Mouse (Mus musculus) kidney, adult 2 months (tissue): ENCODE measurements around the gene Epb41l4b. TPM values are rescaled to one million over a fixed set of nuclear protein-coding genes. Genes with fewer than 3 reads are reported as not detected.

Experiments used
- DNase-seq: peaks from one replicate; pipeline ENCODE4 v3.0.0; 2021
- H3K27ac ChIP-seq: fragments of 200-500 bp; 2 replicates; pipeline ENCODE4 v1.5.1; 2012; ENCODE audit warnings: low read depth, low read length, control low read depth, inconsistent platforms; ENCODE audit not compliant: insufficient read depth
- H3K27me3 ChIP-seq: fragments of 200-500 bp; replicated peaks from 2 replicates; pipeline ENCODE4 v1.6.1; 2012; ENCODE audit warnings: mild to moderate bottlenecking, moderate library complexity, low read length, inconsistent platforms; ENCODE audit not compliant: control insufficient read depth, insufficient read depth
- H3K36me3 ChIP-seq: fragments of 200-500 bp; 2 replicates; pipeline ENCODE4 v1.6.1; 2012; ENCODE audit warnings: mild to moderate bottlenecking, moderate library complexity, low read length, inconsistent platforms; ENCODE audit not compliant: control insufficient read depth, insufficient read depth
- H3K4me1 ChIP-seq: fragments of 200-500 bp; 2 replicates; pipeline ENCODE4 v1.6.1; 2011; ENCODE audit warnings: low read length; ENCODE audit not compliant: control insufficient read depth, insufficient read depth
- H3K4me3 ChIP-seq: fragments of 200-500 bp; 2 replicates; pipeline ENCODE4 v1.5.1; 2011; ENCODE audit warnings: mild to moderate bottlenecking, low read depth, low read length, control low read depth; ENCODE audit not compliant: insufficient read depth
- CTCF ChIP-seq: fragments of 200-500 bp; conservative IDR thresholded peaks from 2 replicates; pipeline ENCODE4 v1.5.1; 2011; ENCODE audit warnings: low read depth, mild to moderate bottlenecking, control low read depth, low read length, moderate library complexity, mixed read lengths; ENCODE audit not compliant: insufficient read depth, insufficient read length
- POLR2A ChIP-seq: fragments of 200-500 bp; IDR thresholded peaks from one replicate; pipeline ENCODE4 v1.6.1; 2011; ENCODE audit warnings: low read depth, low read length, control low read depth
- WGBS: fragments of 180-500 bp; shearing (Covaris S2); methylation state at CpG from one replicate; pipeline ENCODE4 v1.1.7; 2018; 5-methylcytosine and 5-hydroxymethylcytosine counted together
- polyA plus RNA-seq: library from polyadenylated mRNA; depleted of rRNA; stranded (reverse); fragments of >200 nt; gene quantifications from 2 replicates; pipeline ENCODE4 v1.2.3, GENCODE M21; 2012

Epb41l4b gene
- polyA plus RNA-seq, 1 experiment = 15.8 TPM

DNA sequence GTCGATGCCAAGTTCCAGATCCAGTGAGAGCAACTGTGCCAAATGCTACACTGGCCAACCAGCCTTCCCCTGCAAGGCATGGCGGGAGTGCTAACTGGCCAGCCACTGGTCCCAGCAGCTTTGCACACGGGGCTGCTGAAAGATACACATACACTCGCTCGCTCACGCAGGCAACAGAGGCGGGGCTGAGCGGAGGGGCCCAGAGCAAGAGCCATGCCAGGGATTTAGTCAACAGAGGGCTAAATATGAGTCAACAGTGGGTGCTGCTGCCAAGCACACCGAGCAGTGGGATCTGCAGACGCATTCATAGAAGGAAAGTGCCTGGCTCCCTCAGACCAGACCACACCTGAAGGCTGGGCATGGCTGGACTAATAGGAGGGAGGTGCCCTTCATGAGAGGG, 3.8 kb downstream of the Epb41l4b start:
- no peaks in the 10 kb centered on the region for H3K36me3 ChIP-seq
- peak overlapping the region; percentile 84 for H3K27ac ChIP-seq
- peaks cover 7% of the 10 kb centered on the region for H3K4me1 ChIP-seq
- WGBS = 53% methylated on average over 10 of the region's 10 CpGs
- no peaks in the 10 kb centered on the region for H3K27me3 ChIP-seq
- TF ChIP-seq POLR2A (no peak), CTCF (no peak)
- peak; percentile 71 for DNase-seq
- no peak overlapping the region for H3K4me3 ChIP-seq

DNA sequence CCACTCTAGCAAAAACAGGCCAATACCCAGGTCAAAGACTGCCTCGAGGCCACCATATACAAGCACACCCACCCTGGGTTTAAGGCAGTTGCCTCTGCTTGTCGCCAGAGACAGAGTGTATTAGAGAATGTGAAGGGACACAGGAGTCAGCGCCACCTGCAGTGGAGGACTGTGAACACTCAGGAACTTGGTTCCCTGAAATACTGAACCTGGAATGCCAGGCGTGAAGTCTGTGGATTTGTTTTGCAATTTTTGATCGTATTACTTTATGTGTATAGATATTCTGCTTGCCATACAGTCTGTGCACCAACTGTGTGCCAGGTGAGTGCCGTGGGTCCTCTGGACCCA, 5.2 kb downstream of the Epb41l4b start:
- WGBS = 54% methylated on average over 6 of the region's 6 CpGs
- Histone ChIP-seq H3K36me3 (no peaks in the 10 kb centered on the region), H3K4me1 (peaks cover 7% of the 10 kb centered on the region), H3K4me3 (no peak overlapping the region), H3K27me3 (no peaks in the 10 kb centered on the region), H3K27ac (peak overlapping the region; percentile 81)
- TF ChIP-seq CTCF = peak; percentile 55
- no peak for TF ChIP-seq POLR2A
- DNase-seq = no peak

DNA sequence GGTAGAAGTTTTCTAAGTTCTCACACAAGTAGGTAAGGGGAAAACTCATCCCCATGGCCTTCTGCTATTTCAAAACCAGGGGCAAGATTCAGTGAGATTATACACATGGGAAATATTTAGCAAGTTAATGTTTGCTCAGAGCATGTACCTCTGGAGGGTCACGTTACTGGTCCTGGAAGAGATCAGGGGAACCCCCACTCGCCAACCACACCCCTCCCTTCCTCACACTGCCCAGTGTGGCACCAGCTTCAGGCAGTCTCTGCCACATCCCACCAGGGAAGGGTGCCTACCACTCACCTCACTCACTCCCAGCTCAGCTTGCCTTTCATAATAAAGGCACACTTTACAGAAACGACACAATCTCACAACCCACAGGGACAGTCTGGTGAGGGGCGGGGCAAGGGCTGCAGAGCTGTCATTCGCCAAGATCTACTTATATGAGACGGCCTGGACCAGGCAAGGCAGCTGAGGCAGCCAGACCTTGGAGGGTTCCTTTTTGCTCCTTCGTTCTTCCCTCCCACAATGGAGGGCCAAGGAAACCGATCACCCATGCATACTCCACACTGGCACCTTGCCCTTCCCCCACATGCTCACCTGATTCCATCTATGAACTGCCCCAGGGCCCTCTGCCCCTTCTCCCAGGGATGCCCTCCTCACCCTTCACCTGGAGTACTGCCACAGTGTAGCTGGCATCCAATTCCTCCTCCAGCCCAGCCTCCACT, 5.7 kb downstream of the Epb41l4b start:
- no peaks in the 10 kb centered on the region for H3K36me3 ChIP-seq
- WGBS = 38% methylated on average over 8 of the region's 8 CpGs
- H3K4me1 ChIP-seq = peaks cover 7% of the 10 kb centered on the region
- DNase-seq = peak; percentile 83
- TF ChIP-seq CTCF (no peak), POLR2A (no peak)
- H3K27ac ChIP-seq = peak overlapping the region; percentile 81
- no peak overlapping the region for H3K4me3 ChIP-seq
- H3K27me3 ChIP-seq = no peaks in the 10 kb centered on the region

DNA sequence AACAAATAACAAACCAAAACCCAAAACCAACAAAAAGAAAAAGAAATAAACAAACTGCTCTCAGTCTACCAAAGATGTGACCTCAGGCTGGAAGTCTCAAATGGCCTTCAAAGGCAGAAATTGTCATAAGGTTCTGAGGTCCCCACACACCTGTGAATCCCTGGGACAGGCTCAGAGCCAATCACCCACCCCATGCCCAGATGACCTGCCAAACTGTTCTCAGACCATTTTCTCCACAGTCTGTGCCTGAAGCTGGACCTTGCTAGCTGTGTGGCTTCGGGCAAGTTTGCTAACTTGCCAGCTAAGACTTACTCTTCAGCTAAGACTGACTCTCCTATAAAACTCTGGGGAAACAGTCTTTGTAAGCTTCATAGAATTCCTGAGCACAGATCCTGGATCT, 7.8 kb downstream of the Epb41l4b start:
- no peaks in the 10 kb centered on the region for H3K27me3 ChIP-seq
- H3K36me3 ChIP-seq = no peaks in the 10 kb centered on the region
- H3K4me1 ChIP-seq = peaks cover 7% of the 10 kb centered on the region

DNA sequence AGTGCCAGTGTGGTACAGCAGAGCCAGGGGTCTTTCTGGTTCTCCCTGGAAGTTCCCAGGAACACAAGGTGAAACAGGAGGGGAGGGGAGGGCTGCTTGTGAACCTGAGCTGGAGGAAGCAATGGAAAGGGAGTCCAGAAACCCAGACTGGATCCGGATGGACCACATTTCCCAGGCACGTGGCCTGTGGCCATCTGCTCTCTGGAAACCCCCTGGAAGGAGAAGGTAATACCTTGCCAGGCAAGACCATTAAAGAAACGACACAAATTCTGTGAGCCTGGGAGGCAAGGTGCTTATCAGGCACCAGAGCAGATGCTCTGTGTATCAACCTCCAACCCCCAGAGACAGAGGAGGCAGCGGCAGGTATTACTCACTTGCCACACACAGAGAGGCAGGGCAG, 8.7 kb downstream of the Epb41l4b start:
- Histone ChIP-seq H3K27ac (0 out of 2 replicates have a peak overlapping the region, but pooled peaks have one; percentile 8), H3K4me3 (no peak overlapping the region), H3K27me3 (no peaks in the 10 kb centered on the region), H3K36me3 (no peaks in the 10 kb centered on the region), H3K4me1 (peaks cover 7% of the 10 kb centered on the region)
- DNase-seq = no peak
- no peak for TF ChIP-seq CTCF
- no peak for TF ChIP-seq POLR2A
- 69% methylated on average over 4 of the region's 4 CpGs for WGBS

More for the DNA sequence above, 7.8 kb downstream of the Epb41l4b start:
- Histone ChIP-seq H3K27ac (peak overlapping the region; percentile 66), H3K4me3 (no peak overlapping the region)
- DNase-seq = no peak
- 58% methylated on average over 1 of the region's 1 CpGs for WGBS
- no peak for TF ChIP-seq POLR2A
- no peak for TF ChIP-seq CTCF

DNA sequence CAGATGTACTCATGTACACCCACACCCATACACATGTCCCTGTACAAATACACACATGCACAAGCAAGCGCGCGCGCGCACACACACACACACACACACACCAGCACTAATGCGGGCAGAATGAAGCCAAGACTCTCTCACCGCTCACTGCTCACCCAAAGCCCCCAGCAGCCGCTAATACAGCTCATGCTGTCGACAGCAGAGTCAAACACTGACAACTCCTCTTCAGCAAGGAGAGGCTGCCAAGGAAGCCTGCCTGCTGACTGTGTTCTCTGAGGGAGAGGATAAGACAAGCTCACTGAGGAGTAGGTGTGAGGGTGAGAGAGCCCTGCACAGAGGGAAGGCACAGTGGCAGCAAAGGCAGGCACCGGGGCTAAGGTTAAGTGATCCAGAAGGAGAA, 11.4 kb downstream of the Epb41l4b start:
- H3K4me1 ChIP-seq = no peaks in the 10 kb centered on the region; the same call in 1 of the 2 replicates
- 84% methylated on average over 10 of the region's 10 CpGs for WGBS
- H3K4me3 ChIP-seq = no peak overlapping the region
- no peaks in the 10 kb centered on the region for H3K27me3 ChIP-seq
- no peak overlapping the region for H3K27ac ChIP-seq
- no peaks in the 10 kb centered on the region for H3K36me3 ChIP-seq
- no peak for DNase-seq
- TF ChIP-seq POLR2A = no peak
- TF ChIP-seq CTCF = no peak

DNA sequence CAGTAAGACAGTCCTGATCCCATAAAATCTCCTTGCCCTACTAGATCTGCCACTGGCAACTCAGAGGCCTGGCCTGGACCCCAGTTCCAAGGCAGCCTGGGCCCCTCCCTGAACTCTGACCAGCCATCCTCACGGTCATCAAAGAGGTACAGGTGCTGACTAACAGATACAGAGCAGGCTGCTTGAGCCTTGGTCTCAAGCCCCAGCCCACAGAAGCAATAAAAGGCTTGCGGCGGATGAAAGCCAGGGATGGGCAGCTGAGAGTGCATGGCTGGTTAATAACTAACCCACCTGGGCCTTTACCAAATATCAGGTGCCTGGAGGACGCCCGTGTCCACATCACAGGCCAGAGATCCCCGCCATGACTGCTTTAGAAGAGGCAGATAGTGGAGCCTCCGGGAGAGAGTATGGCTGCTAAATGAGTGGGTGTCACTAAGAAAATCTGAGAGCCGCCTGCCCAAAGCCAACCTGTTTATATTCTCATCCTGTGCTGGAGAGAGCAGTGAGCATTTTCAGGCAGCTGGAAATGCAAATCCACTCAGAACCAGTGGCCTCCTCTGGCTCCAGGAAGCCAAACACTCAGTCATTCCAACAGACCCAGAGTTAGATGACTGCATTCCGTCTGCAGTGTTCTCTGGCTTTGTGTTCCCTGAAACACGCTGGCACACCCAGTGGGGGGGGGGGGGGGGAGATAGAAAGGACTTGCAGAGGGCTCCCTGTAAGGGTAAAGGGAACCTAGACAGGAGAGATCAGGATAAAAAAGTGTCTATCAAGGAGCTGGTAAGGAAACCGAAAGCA, 13.3 kb downstream of the Epb41l4b start:
- no peak overlapping the region for H3K4me3 ChIP-seq
- DNase-seq = peak; percentile 71
- TF ChIP-seq CTCF (no peak), POLR2A (no peak)
- H3K4me1 ChIP-seq = no peaks in the 10 kb centered on the region; the same call in 1 of the 2 replicates
- no peaks in the 10 kb centered on the region for H3K36me3 ChIP-seq
- WGBS = 42% methylated on average over 11 of the region's 11 CpGs
- H3K27ac ChIP-seq = no peak overlapping the region
- H3K27me3 ChIP-seq = no peaks in the 10 kb centered on the region
